Mouse (Mus musculus) testis, adult 2 months (tissue): Measurements from ENCODE around the gene Spata5.

Experiments used
- CTCF ChIP-seq: fragments of 200-500 bp; IDR thresholded peaks from 2 replicates; pipeline ENCODE4 v1.5.1; 2012; ENCODE audit warnings: low read depth, mild to moderate bottlenecking, inconsistent platforms, low read length, moderate library complexity; ENCODE audit not compliant: control insufficient read depth, insufficient read depth, insufficient replicate concordance
- POLR2A ChIP-seq: fragments of 200-500 bp; IDR thresholded peaks from 2 replicates; pipeline ENCODE4 v1.6.1; 2012; ENCODE audit warnings: low read depth, mild to moderate bottlenecking, inconsistent platforms, low read length, moderate library complexity; ENCODE audit not compliant: control insufficient read depth

GRCm38 (mm10) chr3:37546351-37546750 lies 126.7 kb downstream of the Spata5 start:
- TF ChIP-seq CTCF (no peak), POLR2A (no peak)
